Comparison of ENCODE assay signal across 8 mouse cellular contexts in the genomic region with DNA sequence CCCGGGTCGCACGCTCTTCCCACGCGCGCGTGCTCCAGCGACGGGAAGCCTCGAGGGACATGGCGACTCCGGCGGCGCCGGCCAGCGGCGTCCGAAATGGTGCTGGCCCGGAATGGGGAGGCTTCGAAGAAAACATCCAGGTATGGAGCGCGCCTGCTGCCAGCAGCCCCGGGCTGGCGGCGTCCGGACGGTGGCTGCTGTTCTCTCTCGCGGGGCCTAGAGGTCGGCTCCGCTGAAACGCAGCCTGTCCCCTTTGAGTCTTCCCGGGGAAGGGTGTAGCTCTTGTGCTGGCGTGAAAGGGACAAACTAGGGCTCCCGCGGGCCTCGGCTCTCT. TPM values are rescaled to one million over a fixed set of nuclear protein-coding genes. Genes with fewer than 3 reads are reported as not detected.
A peak's percentile ranks its signal among the peaks of the same experiment; 100 is the strongest.
DNase-seq lines count a peak whose midpoint lies in the region; ATAC-seq lines count a peak whose summit lies in the region.

No protein-coding gene starts in this region.

- peak overlapping the region; percentile 99 for H3K4me3 ChIP-seq in kidney, embryonic 14.5 days (ENCODE audit: low read length)
- peak overlapping the region; percentile 90 for H3K4me3 ChIP-seq in brown adipose tissue, adult 24 weeks (ENCODE audit: insufficient read depth, low read depth, low read length)
- peak overlapping the region; percentile 75 for H3K4me3 ChIP-seq in hindbrain, embryonic 15.5 days
- H3K4me3 ChIP-seq in midbrain, embryonic 15.5 days, result peak overlapping the region; percentile 88

- H3K9me3 ChIP-seq in kidney, embryonic 14.5 days (ENCODE audit: control insufficient read depth, low read length), result no peaks in the 10 kb centered on the region
- no peaks in the 10 kb centered on the region for H3K9me3 ChIP-seq in hindbrain, embryonic 15.5 days
- no peaks in the 10 kb centered on the region for H3K9me3 ChIP-seq in midbrain, embryonic 15.5 days

- H3K4me2 ChIP-seq in kidney, embryonic 14.5 days (replicated peaks; ENCODE audit: low read depth, low read length), result peak overlapping the region; percentile 87
- peak overlapping the region; percentile 83 for H3K4me2 ChIP-seq in hindbrain, embryonic 15.5 days
- H3K4me2 ChIP-seq in midbrain, embryonic 15.5 days, result peak overlapping the region; percentile 79

- H3K36me3 ChIP-seq in kidney, embryonic 14.5 days (ENCODE audit: control insufficient read depth, insufficient read depth, low read length), result peaks cover 64% of the 10 kb centered on the region
- H3K36me3 ChIP-seq in hindbrain, embryonic 15.5 days, result peaks cover 53% of the 10 kb centered on the region
- peaks cover 54% of the 10 kb centered on the region for H3K36me3 ChIP-seq in midbrain, embryonic 15.5 days (replicated peaks)

- intact Hi-C loops in left cerebral cortex, postnatal 25 days (cut with DNase I), result loop anchor here (2.0 kb wide), 1 partner anchor 43 kb away; no protein-coding TSS in a partner anchor

- WGBS in kidney, embryonic 14.5 days, result under 1% methylated on average over 37 of the region's 37 CpGs
- WGBS in hindbrain, embryonic 15.5 days, result under 1% methylated on average over 37 of the region's 37 CpGs
- under 1% methylated on average over 37 of the region's 37 CpGs for WGBS in midbrain, embryonic 15.5 days

- H3K4me1 ChIP-seq in kidney, embryonic 14.5 days (ENCODE audit: control insufficient read depth, insufficient read depth, low read length), result peaks cover 17% of the 10 kb centered on the region
- H3K4me1 ChIP-seq in brown adipose tissue, adult 24 weeks (ENCODE audit: control insufficient read depth, insufficient read depth, insufficient read length, low read length), result peaks cover 8% of the 10 kb centered on the region; the same call in 1 of the 2 replicates
- peaks cover 26% of the 10 kb centered on the region for H3K4me1 ChIP-seq in hindbrain, embryonic 15.5 days (replicated peaks)
- H3K4me1 ChIP-seq in midbrain, embryonic 15.5 days, result peaks cover 29% of the 10 kb centered on the region

- no peak for DNase-seq in kidney, postnatal 4 days
- no peak for DNase-seq in adrenal gland, adult 2 months
- DNase-seq in left cerebral cortex, postnatal 25 days (ENCODE audit: low spot score in 2 of 2), result no peak
- no peak for DNase-seq in gastrocnemius, postnatal 10 days

- no peak; the same call in 1 of the 2 replicates for ATAC-seq in kidney, embryonic 14.5 days (ENCODE audit: low FRiP score, low TSS enrichment)
- peak; percentile 60 for ATAC-seq in hindbrain, embryonic 15.5 days (ENCODE audit: low FRiP score, low read depth)
- no peak; the same call in none of the 2 replicates for ATAC-seq in midbrain, embryonic 15.5 days (replicated peaks)

- H3K9ac ChIP-seq in kidney, embryonic 14.5 days (ENCODE audit: low read depth, low read length), result peak overlapping the region; percentile 95
- peak overlapping the region; percentile 86 for H3K9ac ChIP-seq in hindbrain, embryonic 15.5 days
- H3K9ac ChIP-seq in midbrain, embryonic 15.5 days, result peak overlapping the region; percentile 96

- no peaks in the 10 kb centered on the region for H3K27me3 ChIP-seq in kidney, embryonic 14.5 days (ENCODE audit: control insufficient read depth, insufficient read depth, low read length)
- no peaks in the 10 kb centered on the region for H3K27me3 ChIP-seq in hindbrain, embryonic 15.5 days
- H3K27me3 ChIP-seq in midbrain, embryonic 15.5 days (replicated peaks), result no peaks in the 10 kb centered on the region

- H3K27ac ChIP-seq in kidney, embryonic 14.5 days (ENCODE audit: low read depth, low read length), result peak overlapping the region; percentile 67; the same call in 1 of the 2 replicates
- peak overlapping the region; percentile 77 for H3K27ac ChIP-seq in brown adipose tissue, adult 24 weeks (replicated peaks; ENCODE audit: low read depth, low read length)
- H3K27ac ChIP-seq in hindbrain, embryonic 15.5 days (replicated peaks), result peak overlapping the region; percentile 80
- peak overlapping the region; percentile 83 for H3K27ac ChIP-seq in midbrain, embryonic 15.5 days

RNA-seq across cellular contexts. Expression of gene Yipf3, which starts 0.3 kb away (rescaled TPM):
- 102 and 106 TPM in 2 replicates for polyA plus RNA-seq in kidney, embryonic 14.5 days (2014; fragmentation: Nextera tagmentation; extraction: Ambion mirVana)
- polyA plus RNA-seq in brown adipose tissue, adult 24 weeks (2012; ENCODE audit: insufficient read depth, insufficient read length, missing spikeins), result 63.4 and 66.1 TPM in 2 replicates
- 88.9 and 99.6 TPM in 2 replicates for polyA plus RNA-seq in hindbrain, embryonic 15.5 days (2015; fragmentation: Nextera tagmentation; extraction: Ambion mirVana)
- polyA plus RNA-seq in midbrain, embryonic 15.5 days (2015; fragmentation: Nextera tagmentation; extraction: Ambion mirVana), result 95.2 and 107 TPM in 2 replicates
- 100 to 1,000 TPM; 157 to 198 TPM for total RNA-seq in adrenal gland, adult 2 months (2021)
- polyA plus RNA-seq in adrenal gland, adult 2 months (2012; rRNA removed), result 387 and 511 TPM in 2 replicates
- 10 to 100 TPM; 95.5 to 95.9 TPM for total RNA-seq in left cerebral cortex, postnatal 25 days (2021)
- 10 to 100 TPM; 53.6 to 66.6 TPM for total RNA-seq in gastrocnemius, postnatal 10 days (2021)

RNA-seq across cellular contexts. Expression of gene Polr1c, which starts 0.3 kb away (rescaled TPM):
- 114 and 120 TPM in 2 replicates for polyA plus RNA-seq in kidney, embryonic 14.5 days (2014; fragmentation: Nextera tagmentation; extraction: Ambion mirVana)
- 19.9 and 29.9 TPM in 2 replicates for polyA plus RNA-seq in brown adipose tissue, adult 24 weeks (2012; ENCODE audit: insufficient read depth, insufficient read length, missing spikeins)
- polyA plus RNA-seq in hindbrain, embryonic 15.5 days (2015; fragmentation: Nextera tagmentation; extraction: Ambion mirVana), result 72.4 and 74.0 TPM in 2 replicates
- polyA plus RNA-seq in midbrain, embryonic 15.5 days (2015; fragmentation: Nextera tagmentation; extraction: Ambion mirVana), result 71.6 and 78.4 TPM in 2 replicates
- 100 to 1,000 TPM in 1 of 2 experiments, 10 to 100 TPM in 1; 91.3 to 104 TPM for total RNA-seq in adrenal gland, adult 2 months (2021)
- 41.5 and 45.2 TPM in 2 replicates for polyA plus RNA-seq in adrenal gland, adult 2 months (2012; rRNA removed)
- total RNA-seq in left cerebral cortex, postnatal 25 days (2021), result 10 to 100 TPM; 33.9 to 35.5 TPM
- total RNA-seq in gastrocnemius, postnatal 10 days (2021), result 10 to 100 TPM; 18.5 to 21.8 TPM

RNA-seq across cellular contexts. Expression of gene Lrrc73, which starts 5.2 kb away (rescaled TPM):
- 0.54 and 0.92 TPM in 2 replicates for polyA plus RNA-seq in kidney, embryonic 14.5 days (2014; fragmentation: Nextera tagmentation; extraction: Ambion mirVana)
- not detected in 2 replicates for polyA plus RNA-seq in brown adipose tissue, adult 24 weeks (2012; ENCODE audit: insufficient read depth, insufficient read length, missing spikeins)
- 14.9 and 18.5 TPM in 2 replicates for polyA plus RNA-seq in hindbrain, embryonic 15.5 days (2015; fragmentation: Nextera tagmentation; extraction: Ambion mirVana)
- 14.7 and 16.6 TPM in 2 replicates for polyA plus RNA-seq in midbrain, embryonic 15.5 days (2015; fragmentation: Nextera tagmentation; extraction: Ambion mirVana)
- 1 to 10 TPM; 4.1 to 5.6 TPM for total RNA-seq in adrenal gland, adult 2 months (2021)
- 13.8 and 15.5 TPM in 2 replicates for polyA plus RNA-seq in adrenal gland, adult 2 months (2012; rRNA removed)
- total RNA-seq in left cerebral cortex, postnatal 25 days (2021), result 10 to 100 TPM; 72.9 to 79.7 TPM
- under 1 TPM; 0.54 to 0.79 TPM for total RNA-seq in gastrocnemius, postnatal 10 days (2021)

RNA-seq across cellular contexts. Expression of gene Tjap1, which starts 34.7 kb away (rescaled TPM):
- polyA plus RNA-seq in kidney, embryonic 14.5 days (2014; fragmentation: Nextera tagmentation; extraction: Ambion mirVana), result 38.5 and 39.4 TPM in 2 replicates
- polyA plus RNA-seq in brown adipose tissue, adult 24 weeks (2012; ENCODE audit: insufficient read depth, insufficient read length, missing spikeins), result 8.6 and 13.5 TPM in 2 replicates
- 30.3 and 34.0 TPM in 2 replicates for polyA plus RNA-seq in hindbrain, embryonic 15.5 days (2015; fragmentation: Nextera tagmentation; extraction: Ambion mirVana)
- polyA plus RNA-seq in midbrain, embryonic 15.5 days (2015; fragmentation: Nextera tagmentation; extraction: Ambion mirVana), result 29.4 and 31.4 TPM in 2 replicates
- 10 to 100 TPM; 44.8 to 51.4 TPM for total RNA-seq in adrenal gland, adult 2 months (2021)
- polyA plus RNA-seq in adrenal gland, adult 2 months (2012; rRNA removed), result 85.3 and 98.6 TPM in 2 replicates
- total RNA-seq in left cerebral cortex, postnatal 25 days (2021), result 10 to 100 TPM; 43.9 to 44.9 TPM
- total RNA-seq in gastrocnemius, postnatal 10 days (2021), result 10 to 100 TPM; 42.3 to 64.0 TPM

RNA-seq across cellular contexts. Expression of gene Xpo5, which starts 45.6 kb away (rescaled TPM):
- polyA plus RNA-seq in kidney, embryonic 14.5 days (2014; fragmentation: Nextera tagmentation; extraction: Ambion mirVana), result 36.6 and 61.5 TPM in 2 replicates
- 8.5 and 9.2 TPM in 2 replicates for polyA plus RNA-seq in brown adipose tissue, adult 24 weeks (2012; ENCODE audit: insufficient read depth, insufficient read length, missing spikeins)
- 34.5 and 36.0 TPM in 2 replicates for polyA plus RNA-seq in hindbrain, embryonic 15.5 days (2015; fragmentation: Nextera tagmentation; extraction: Ambion mirVana)
- polyA plus RNA-seq in midbrain, embryonic 15.5 days (2015; fragmentation: Nextera tagmentation; extraction: Ambion mirVana), result 40.4 and 41.0 TPM in 2 replicates
- 10 to 100 TPM; 65.0 to 81.2 TPM for total RNA-seq in adrenal gland, adult 2 months (2021)
- polyA plus RNA-seq in adrenal gland, adult 2 months (2012; rRNA removed), result 25.6 and 29.3 TPM in 2 replicates
- 10 to 100 TPM; 40.5 to 41.4 TPM for total RNA-seq in left cerebral cortex, postnatal 25 days (2021)
- 10 to 100 TPM; 15.8 to 18.8 TPM for total RNA-seq in gastrocnemius, postnatal 10 days (2021)
